Mouse (Mus musculus): ENCODE measurements around the gene Cmklr1.
A peak's percentile ranks its signal among the peaks of the same experiment; 100 is the strongest.

Cmklr1 gene

GRCm38 (mm10) chr5:113650035-113650865, at the start of gene Cmklr1:
TSS of gene Cmklr1 (minus strand) at chr5:113650426.
- no peak for DNase-seq (ENCODE audit: extremely low spot score, low read depth, low spot score)

- DNase-seq (ENCODE audit: extremely low spot score, low read depth, low spot score), result peak; percentile 44
These were observed 44.2 kb upstream of the Cmklr1 start for GRCm38 (mm10) chr5:113694415-113694814.

- DNase-seq (ENCODE audit: extremely low spot score, low read depth, low spot score), result no peak
These were observed 43.8 kb upstream of the Cmklr1 start for GRCm38 (mm10) chr5:113694000-113694399.

GRCm38 (mm10) chr5:113693196-113693755, 43.0 kb upstream of the Cmklr1 start:
- DNase-seq (ENCODE audit: extremely low spot score, low read depth, low spot score), result no peak

- DNase-seq (ENCODE audit: extremely low spot score, low read depth, low spot score), result no peak
These were observed 40.6 kb upstream of the Cmklr1 start for GRCm38 (mm10) chr5:113690866-113691265.

GRCm38 (mm10) chr5:113690069-113690548, 39.9 kb upstream of the Cmklr1 start:
- no peak for DNase-seq (ENCODE audit: extremely low spot score, low read depth, low spot score)

- no peak for DNase-seq (ENCODE audit: extremely low spot score, low read depth, low spot score)
These were observed 37.3 kb upstream of the Cmklr1 start for GRCm38 (mm10) chr5:113687514-113687913.

GRCm38 (mm10) chr5:113685471-113685870, 35.2 kb upstream of the Cmklr1 start:
- no peak for DNase-seq (ENCODE audit: extremely low spot score, low read depth, low spot score)

GRCm38 (mm10) chr5:113683246-113683645, 33.0 kb upstream of the Cmklr1 start:
- DNase-seq (ENCODE audit: extremely low spot score, low read depth, low spot score), result no peak

- no peak for DNase-seq (ENCODE audit: extremely low spot score, low read depth, low spot score)
These were observed 32.2 kb upstream of the Cmklr1 start for GRCm38 (mm10) chr5:113682472-113682871.

- DNase-seq (ENCODE audit: extremely low spot score, low read depth, low spot score), result no peak
These were observed 31.0 kb upstream of the Cmklr1 start for GRCm38 (mm10) chr5:113681219-113681618.

- no peak for DNase-seq (ENCODE audit: extremely low spot score, low read depth, low spot score)
These were observed 29.3 kb upstream of the Cmklr1 start for GRCm38 (mm10) chr5:113679509-113679908.

GRCm38 (mm10) chr5:113678743-113679452, 28.7 kb upstream of the Cmklr1 start:
- DNase-seq (ENCODE audit: extremely low spot score, low read depth, low spot score), result no peak

- DNase-seq (ENCODE audit: extremely low spot score, low read depth, low spot score), result no peak
These were observed 27.3 kb upstream of the Cmklr1 start for GRCm38 (mm10) chr5:113677541-113677940.

- no peak for DNase-seq (ENCODE audit: extremely low spot score, low read depth, low spot score)
These were observed 24.6 kb upstream of the Cmklr1 start for GRCm38 (mm10) chr5:113674851-113675250.

GRCm38 (mm10) chr5:113672456-113672855, 22.2 kb upstream of the Cmklr1 start:
- DNase-seq (ENCODE audit: extremely low spot score, low read depth, low spot score), result no peak

- no peak for DNase-seq (ENCODE audit: extremely low spot score, low read depth, low spot score)
These were observed 20.4 kb upstream of the Cmklr1 start for GRCm38 (mm10) chr5:113670597-113670996.

GRCm38 (mm10) chr5:113670110-113670509, 19.9 kb upstream of the Cmklr1 start:
- no peak for DNase-seq (ENCODE audit: extremely low spot score, low read depth, low spot score)

GRCm38 (mm10) chr5:113664629-113665195, 14.5 kb upstream of the Cmklr1 start:
- DNase-seq (ENCODE audit: extremely low spot score, low read depth, low spot score), result no peak

GRCm38 (mm10) chr5:113664127-113664526, 13.9 kb upstream of the Cmklr1 start:
- DNase-seq (ENCODE audit: extremely low spot score, low read depth, low spot score), result no peak

GRCm38 (mm10) chr5:113660872-113661271, 10.6 kb upstream of the Cmklr1 start:
- DNase-seq (ENCODE audit: extremely low spot score, low read depth, low spot score), result no peak

Data from hindlimb bud, embryonic 11.5 days (tissue).